Comparison of ENCODE assay signal across 15 mouse cellular contexts in genomic region chr5:142896713-142897112, GRCm38 (mm10). TPM values are rescaled to one million over a fixed set of nuclear protein-coding genes. Genes with fewer than 3 reads are reported as not detected.
A peak's percentile ranks its signal among the peaks of the same experiment; 100 is the strongest.
DNase-seq lines count a peak whose midpoint lies in the region; ATAC-seq lines count a peak whose summit lies in the region.
"Had no signal": no experiment of that assay in that cellular context is flagged by ENCODE, and none has a peak within 500 bp of the region (broad histone marks: within the 10 kb centered on the region; RNA-seq: fewer than 3 reads in every experiment).

No protein-coding gene starts in this region.

- 0 out of 2 replicates have a peak overlapping the region, but pooled peaks have one; percentile 15 for H3K27ac ChIP-seq in lung, embryonic 15.5 days
- H3K27ac ChIP-seq in hindbrain, embryonic 12.5 days, result no peak overlapping the region
- no peak overlapping the region for H3K27ac ChIP-seq in hindbrain, embryonic 13.5 days
- H3K27ac ChIP-seq: embryonic facial prominence, embryonic 10.5 days; forebrain, embryonic 13.5 days; midbrain, embryonic 12.5 days; stomach, embryonic 15.5 days had no signal

- no peak overlapping the region for H3K9ac ChIP-seq in lung, embryonic 15.5 days
- no peak overlapping the region for H3K9ac ChIP-seq in hindbrain, embryonic 12.5 days
- H3K9ac ChIP-seq in hindbrain, embryonic 13.5 days, result no peak overlapping the region
- H3K9ac ChIP-seq: forebrain, embryonic 13.5 days; heart, embryonic 13.5 days; midbrain, embryonic 12.5 days; stomach, embryonic 15.5 days had no signal

- no peak for ATAC-seq in lung, embryonic 15.5 days (ENCODE audit: borderline replicate concordance, extremely low read depth, low FRiP score, low TSS enrichment)
- peak; percentile 51 to 57 for ATAC-seq in hematopoietic stem cell, adult 5-6 weeks (replicated peaks in 1 of 2; ENCODE audit: insufficient read depth in 1 of 2, low FRiP score in 2 of 2, low TSS enrichment in 1 of 2, low read depth in 1 of 2, poor library complexity in 2 of 2, severe bottlenecking in 2 of 2)
- ATAC-seq in hindbrain, embryonic 12.5 days (ENCODE audit: low FRiP score), result no peak
- ATAC-seq in monocyte, adult 5-6 weeks (replicated peaks; ENCODE audit: insufficient number of reproducible peaks, low FRiP score, low TSS enrichment, poor library complexity, severe bottlenecking), result no peak
- ATAC-seq in hindbrain, embryonic 13.5 days (ENCODE audit: low FRiP score), result no peak
- ATAC-seq: forebrain, embryonic 13.5 days had no signal

- no peak overlapping the region for H3K4me2 ChIP-seq in lung, embryonic 15.5 days
- no peak overlapping the region for H3K4me2 ChIP-seq in hindbrain, embryonic 12.5 days (replicated peaks)
- H3K4me2 ChIP-seq in hindbrain, embryonic 13.5 days, result no peak overlapping the region
- H3K4me2 ChIP-seq: midbrain, embryonic 12.5 days had no signal

- peaks cover 24% of the 10 kb centered on the region for H3K4me1 ChIP-seq in lung, embryonic 15.5 days
- peaks cover 17% of the 10 kb centered on the region for H3K4me1 ChIP-seq in hindbrain, embryonic 12.5 days
- H3K4me1 ChIP-seq in hindbrain, embryonic 13.5 days (replicated peaks), result peaks cover 36% of the 10 kb centered on the region

- H3K36me3 ChIP-seq in lung, embryonic 15.5 days, result peaks cover 29% of the 10 kb centered on the region
- H3K36me3 ChIP-seq in hindbrain, embryonic 12.5 days, result peaks cover 26% of the 10 kb centered on the region
- peaks cover 28% of the 10 kb centered on the region for H3K36me3 ChIP-seq in hindbrain, embryonic 13.5 days

- no peak overlapping the region for H3K4me3 ChIP-seq in lung, embryonic 15.5 days
- no peak overlapping the region for H3K4me3 ChIP-seq in hindbrain, embryonic 12.5 days
- no peak overlapping the region for H3K4me3 ChIP-seq in hindbrain, embryonic 13.5 days
- H3K4me3 ChIP-seq: forebrain, embryonic 13.5 days; stomach, embryonic 15.5 days had no signal

- H3K9me3 ChIP-seq in lung, embryonic 15.5 days, result no peaks in the 10 kb centered on the region
- H3K9me3 ChIP-seq in hindbrain, embryonic 12.5 days (replicated peaks), result no peaks in the 10 kb centered on the region
- H3K9me3 ChIP-seq in hindbrain, embryonic 13.5 days, result no peaks in the 10 kb centered on the region
- H3K9me3 ChIP-seq: embryonic facial prominence, embryonic 10.5 days; forebrain, embryonic 13.5 days; heart, embryonic 13.5 days; midbrain, embryonic 12.5 days; stomach, embryonic 15.5 days had no signal

- 64% methylated on average over 5 of the region's 5 CpGs for WGBS in lung, embryonic 15.5 days
- 94% methylated on average over 5 of the region's 5 CpGs for WGBS in hindbrain, embryonic 12.5 days
- 95% methylated on average over 5 of the region's 5 CpGs for WGBS in hindbrain, embryonic 13.5 days

- no peaks in the 10 kb centered on the region for H3K27me3 ChIP-seq in lung, embryonic 15.5 days
- H3K27me3 ChIP-seq in hindbrain, embryonic 12.5 days, result no peaks in the 10 kb centered on the region
- H3K27me3 ChIP-seq in hindbrain, embryonic 13.5 days, result no peaks in the 10 kb centered on the region
- H3K27me3 ChIP-seq: forebrain, embryonic 13.5 days; heart, embryonic 13.5 days; midbrain, embryonic 12.5 days; stomach, embryonic 15.5 days had no signal

- DNase-seq in cerebellum, adult 9-11 months, result peak; percentile 28
- no peak for DNase-seq in cerebellum, adult 11-12 months
- DNase-seq in lung, postnatal 36 days, result no peak
- DNase-seq: cerebellum, postnatal 25 days; heart, postnatal 4 days had no signal

RNA-seq across cellular contexts. Expression of gene Fbxl18, which starts 1.5 kb away (rescaled TPM):
- polyA plus RNA-seq in lung, embryonic 15.5 days (2015; fragmentation: Nextera tagmentation; extraction: Ambion mirVana), result 11.1 and 13.5 TPM in 2 replicates
- 1.8 and 5.8 TPM in 2 replicates for total RNA-seq in hematopoietic stem cell, adult 5-6 weeks (2017)
- polyA plus RNA-seq in hindbrain, embryonic 12.5 days (2016; fragmentation: Nextera tagmentation; extraction: Ambion mirVana), result 24.6 and 26.9 TPM in 2 replicates
- total RNA-seq in monocyte, adult 5-6 weeks (2017), result 1.6 to 3.6 TPM (median 2.3 TPM) in 3 replicates
- polyA plus RNA-seq in hindbrain, embryonic 13.5 days (2015; fragmentation: Nextera tagmentation; extraction: Ambion mirVana), result 36.6 and 36.9 TPM in 2 replicates

RNA-seq across cellular contexts. Expression of gene Actb, which starts 9.8 kb away (rescaled TPM):
- 15,606 and 16,851 TPM in 2 replicates for polyA plus RNA-seq in lung, embryonic 15.5 days (2015; fragmentation: Nextera tagmentation; extraction: Ambion mirVana)
- 2,681 and 4,323 TPM in 2 replicates for total RNA-seq in hematopoietic stem cell, adult 5-6 weeks (2017)
- 14,392 and 16,600 TPM in 2 replicates for polyA plus RNA-seq in hindbrain, embryonic 12.5 days (2016; fragmentation: Nextera tagmentation; extraction: Ambion mirVana)
- 6,587 to 7,071 TPM (median 6,776 TPM) in 3 replicates for total RNA-seq in monocyte, adult 5-6 weeks (2017)
- 17,657 and 17,716 TPM in 2 replicates for polyA plus RNA-seq in hindbrain, embryonic 13.5 days (2015; fragmentation: Nextera tagmentation; extraction: Ambion mirVana)

Comparison
In these comparisons a context has a peak if more than half of its experiments do, and no peak if none do; other contexts are left out.
1. ATAC-seq: peak in hematopoietic stem cell, adult 5-6 weeks (2 of 2); none in lung, embryonic 15.5 days (single experiment), hindbrain, embryonic 12.5 days (single experiment), monocyte, adult 5-6 weeks (single experiment) and hindbrain, embryonic 13.5 days (single experiment).